Comparison of ENCODE assay signal across 8 mouse cellular contexts in genomic region chr9:90115308-90115700, GRCm38 (mm10). TPM values are rescaled to one million over a fixed set of nuclear protein-coding genes. Genes with fewer than 3 reads are reported as not detected.
DNase-seq lines count a peak whose midpoint lies in the region; ATAC-seq and TF ChIP-seq lines count a peak whose summit lies in the region.

No protein-coding gene starts in this region.

- no peaks in the 10 kb centered on the region for H3K36me3 ChIP-seq in lung, postnatal 0 days (ENCODE audit: insufficient read depth, low read length)
- no peaks in the 10 kb centered on the region for H3K36me3 ChIP-seq in forebrain, embryonic 13.5 days (ENCODE audit: poor library complexity, severe bottlenecking)
- no peaks in the 10 kb centered on the region for H3K36me3 ChIP-seq in limb, embryonic 14.5 days (ENCODE audit: control insufficient read depth, insufficient read depth, low read length)
- no peaks in the 10 kb centered on the region for H3K36me3 ChIP-seq in stomach, embryonic 14.5 days (ENCODE audit: control insufficient read depth, insufficient read depth, low read length)

- H3K27me3 ChIP-seq in lung, postnatal 0 days (replicated peaks; ENCODE audit: insufficient read depth, low read length): no peaks in the 10 kb centered on the region
- no peaks in the 10 kb centered on the region for H3K27me3 ChIP-seq in forebrain, embryonic 13.5 days
- no peaks in the 10 kb centered on the region for H3K27me3 ChIP-seq in limb, embryonic 14.5 days (ENCODE audit: control insufficient read depth, insufficient read depth, low read length)
- no peaks in the 10 kb centered on the region for H3K27me3 ChIP-seq in stomach, embryonic 14.5 days (ENCODE audit: control insufficient read depth, insufficient read depth, low read length)

- peak overlapping the region; percentile 57 for H3K4me2 ChIP-seq in lung, postnatal 0 days (replicated peaks; ENCODE audit: low read depth, low read length)
- H3K4me2 ChIP-seq in forebrain, embryonic 13.5 days: peak overlapping the region; percentile 67
- peak overlapping the region; percentile 90 for H3K4me2 ChIP-seq in limb, embryonic 14.5 days (replicated peaks; ENCODE audit: low read depth, low read length, severe bottlenecking)
- H3K4me2 ChIP-seq in stomach, embryonic 14.5 days (replicated peaks; ENCODE audit: low read depth, low read length): peak overlapping the region; percentile 79

- TF ChIP-seq EP300 in lung, postnatal 0 days (IDR thresholded peaks at IDR 0.05): no peak

- TF ChIP-seq POLR2A in limb, embryonic 14.5 days (IDR thresholded peaks at IDR 0.05; ENCODE audit: borderline replicate concordance, extremely low read depth, insufficient read depth, insufficient read length): no peak

- H3K9ac ChIP-seq in lung, postnatal 0 days (replicated peaks; ENCODE audit: low read depth): no peak overlapping the region
- H3K9ac ChIP-seq in forebrain, embryonic 13.5 days: peak overlapping the region; percentile 67
- peak overlapping the region; percentile 99 for H3K9ac ChIP-seq in limb, embryonic 14.5 days (ENCODE audit: low read depth, low read length, severe bottlenecking)
- peak overlapping the region; percentile 25 for H3K9ac ChIP-seq in stomach, embryonic 14.5 days (replicated peaks; ENCODE audit: low read depth, low read length)

- peak overlapping the region; percentile 98 for H3K4me3 ChIP-seq in lung, postnatal 0 days (ENCODE audit: low read depth, low read length)
- peak overlapping the region; percentile 92 for H3K4me3 ChIP-seq in forebrain, embryonic 13.5 days
- peak overlapping the region; percentile 92 for H3K4me3 ChIP-seq in limb, embryonic 14.5 days (replicated peaks; ENCODE audit: low read length)
- peak overlapping the region; percentile 82 for H3K4me3 ChIP-seq in stomach, embryonic 14.5 days (ENCODE audit: low read depth, low read length)

- no peaks in the 10 kb centered on the region for H3K4me1 ChIP-seq in lung, postnatal 0 days (ENCODE audit: insufficient read depth, low read depth, low read length)
- peaks cover 25% of the 10 kb centered on the region for H3K4me1 ChIP-seq in forebrain, embryonic 13.5 days
- H3K4me1 ChIP-seq in limb, embryonic 14.5 days (ENCODE audit: control insufficient read depth, insufficient read depth, low read length): peaks cover 14% of the 10 kb centered on the region; the same call in 1 of the 2 replicates
- H3K4me1 ChIP-seq in stomach, embryonic 14.5 days (ENCODE audit: control insufficient read depth, insufficient read depth, low read length): peaks cover 9% of the 10 kb centered on the region; the same call in 1 of the 2 replicates

- no peak overlapping the region for H3K27ac ChIP-seq in lung, postnatal 0 days (ENCODE audit: low read length)
- H3K27ac ChIP-seq in forebrain, embryonic 13.5 days: no peak overlapping the region
- H3K27ac ChIP-seq in limb, embryonic 14.5 days (replicated peaks; ENCODE audit: low read depth, low read length): no peak overlapping the region
- no peak overlapping the region for H3K27ac ChIP-seq in stomach, embryonic 14.5 days (ENCODE audit: low read length)

- no peak for ATAC-seq in lung, postnatal 0 days
- no peak for ATAC-seq in forebrain, embryonic 13.5 days
- ATAC-seq in limb, embryonic 14.5 days (ENCODE audit: low FRiP score, low read depth): no peak
- ATAC-seq in stomach, embryonic 14.5 days (ENCODE audit: insufficient number of reproducible peaks, insufficient read depth, low FRiP score, low read depth): no peak

- no peak for DNase-seq in lung, postnatal 0 days (ENCODE audit: low spot score)
- no peak for DNase-seq in lung, postnatal 4 days
- no peak for DNase-seq in limb, embryonic 14.5 days (ENCODE audit: low spot score)
- no peak for DNase-seq in embryo, embryonic 10.5 days (ENCODE audit: low spot score)
- no peak for DNase-seq in kidney, adult 9 months
- DNase-seq in embryo, embryonic 11 days: no peak

- no peaks in the 10 kb centered on the region for H3K9me3 ChIP-seq in lung, postnatal 0 days (ENCODE audit: low read length)
- no peaks in the 10 kb centered on the region for H3K9me3 ChIP-seq in forebrain, embryonic 13.5 days (replicated peaks)
- H3K9me3 ChIP-seq in limb, embryonic 14.5 days (ENCODE audit: control insufficient read depth, low read length): no peaks in the 10 kb centered on the region
- H3K9me3 ChIP-seq in stomach, embryonic 14.5 days (ENCODE audit: control insufficient read depth, low read depth, low read length): no peaks in the 10 kb centered on the region

- no peak for TF ChIP-seq CTCF in lung, postnatal 0 days (IDR thresholded peaks at IDR 0.05)

RNA-seq across cellular contexts. Expression of gene Morf4l1, which starts 0.7 kb away (rescaled TPM):
- polyA plus RNA-seq in lung, postnatal 0 days (2015; fragmentation: Nextera tagmentation; extraction: Ambion mirVana): 283 and 290 TPM in 2 replicates
- 475 and 483 TPM in 2 replicates for polyA plus RNA-seq in forebrain, embryonic 13.5 days (2015; fragmentation: Nextera tagmentation; extraction: Ambion mirVana)
- polyA plus RNA-seq in limb, embryonic 14.5 days (2012; rRNA removed): 403 and 464 TPM in 2 replicates
- 500 and 524 TPM in 2 replicates for polyA plus RNA-seq in limb, embryonic 14.5 days (2014; fragmentation: Nextera tagmentation; extraction: Ambion mirVana)
- polyA plus RNA-seq in stomach, embryonic 14.5 days (2014; fragmentation: Nextera tagmentation; extraction: Ambion mirVana): 490 and 495 TPM in 2 replicates

RNA-seq across cellular contexts. Expression of gene Adamts7, which starts 47.6 kb away (rescaled TPM):
- polyA plus RNA-seq in lung, postnatal 0 days (2015; fragmentation: Nextera tagmentation; extraction: Ambion mirVana): 4.1 and 5.4 TPM in 2 replicates
- polyA plus RNA-seq in forebrain, embryonic 13.5 days (2015; fragmentation: Nextera tagmentation; extraction: Ambion mirVana): 13.6 and 15.4 TPM in 2 replicates
- 44.3 and 60.0 TPM in 2 replicates for polyA plus RNA-seq in limb, embryonic 14.5 days (2012; rRNA removed)
- 19.4 and 22.7 TPM in 2 replicates for polyA plus RNA-seq in limb, embryonic 14.5 days (2014; fragmentation: Nextera tagmentation; extraction: Ambion mirVana)
- 17.9 and 20.1 TPM in 2 replicates for polyA plus RNA-seq in stomach, embryonic 14.5 days (2014; fragmentation: Nextera tagmentation; extraction: Ambion mirVana)
